Mouse (Mus musculus): Measurements from ENCODE around the gene Arap2. TPM values are rescaled to one million over a fixed set of nuclear protein-coding genes. Genes with fewer than 3 reads are reported as not detected.

Arap2 gene
- polyA plus RNA-seq, 1 experiment from 2014 or later = 5.3 TPM

- 69% methylated on average over 11 of the region's 11 CpGs for WGBS
- no peaks in the 10 kb centered on the region for H3K4me1 ChIP-seq (ENCODE audit: control insufficient read depth, insufficient read depth, low read length)
- no peak overlapping the region for H3K4me2 ChIP-seq (ENCODE audit: low read depth, low read length)
- no peak overlapping the region for H3K4me3 ChIP-seq (ENCODE audit: low read length)
- no peak overlapping the region for H3K9ac ChIP-seq (ENCODE audit: low read depth, low read length)
- ATAC-seq = peak; percentile 52; the same call in 1 of the 2 replicates
- H3K27me3 ChIP-seq (replicated peaks; ENCODE audit: control insufficient read depth, insufficient read depth, low read length) = no peaks in the 10 kb centered on the region
- H3K36me3 ChIP-seq (ENCODE audit: control insufficient read depth, insufficient read depth, low read length) = no peaks in the 10 kb centered on the region
- H3K9me3 ChIP-seq (ENCODE audit: control insufficient read depth, low read length) = no peaks in the 10 kb centered on the region
- H3K27ac ChIP-seq (ENCODE audit: low read length) = no peak overlapping the region
Observed at GRCm38 (mm10) chr5:62771775-62772599, 6.0 kb upstream of the Arap2 start.

- WGBS = 16% methylated on average over 5 of the region's 5 CpGs
- no peaks in the 10 kb centered on the region for H3K27me3 ChIP-seq (replicated peaks; ENCODE audit: control insufficient read depth, insufficient read depth, low read length)
- H3K9me3 ChIP-seq (ENCODE audit: control insufficient read depth, low read length) = no peaks in the 10 kb centered on the region
- no peak overlapping the region for H3K27ac ChIP-seq (ENCODE audit: low read length)
- H3K4me1 ChIP-seq (ENCODE audit: control insufficient read depth, insufficient read depth, low read length) = peaks cover 8% of the 10 kb centered on the region
- H3K9ac ChIP-seq (ENCODE audit: low read depth, low read length) = peak overlapping the region; percentile 78
- H3K36me3 ChIP-seq (ENCODE audit: control insufficient read depth, insufficient read depth, low read length) = no peaks in the 10 kb centered on the region
- peak overlapping the region; percentile 88 for H3K4me2 ChIP-seq (ENCODE audit: low read depth, low read length)
- peak; percentile 46 for ATAC-seq
- peak overlapping the region; percentile 64 for H3K4me3 ChIP-seq (ENCODE audit: low read length)
Observed at GRCm38 (mm10) chr5:62765459-62765783, 538 bp downstream of the Arap2 start.

- Histone ChIP-seq H3K4me1 (ENCODE audit: control insufficient read depth, insufficient read depth, low read length) (peaks cover 8% of the 10 kb centered on the region), H3K9ac (ENCODE audit: low read depth, low read length) (no peak overlapping the region), H3K36me3 (ENCODE audit: control insufficient read depth, insufficient read depth, low read length) (no peaks in the 10 kb centered on the region), H3K4me3 (ENCODE audit: low read length) (no peak overlapping the region), H3K9me3 (ENCODE audit: control insufficient read depth, low read length) (no peaks in the 10 kb centered on the region), H3K27me3 (replicated peaks; ENCODE audit: control insufficient read depth, insufficient read depth, low read length) (no peaks in the 10 kb centered on the region), H3K4me2 (ENCODE audit: low read depth, low read length) (no peak overlapping the region), H3K27ac (ENCODE audit: low read length) (no peak overlapping the region)
- WGBS = 65% methylated on average over 5 of the region's 5 CpGs
- no peak for ATAC-seq
Observed at GRCm38 (mm10) chr5:62764161-62764560, 1.8 kb downstream of the Arap2 start.

- peak; percentile 47 for ATAC-seq
- no peaks in the 10 kb centered on the region for H3K9me3 ChIP-seq (ENCODE audit: control insufficient read depth, low read length)
- peak overlapping the region; percentile 10 for H3K27ac ChIP-seq (ENCODE audit: low read length)
- 74% methylated on average over 1 of the region's 1 CpGs for WGBS
- no peak overlapping the region for H3K4me2 ChIP-seq (ENCODE audit: low read depth, low read length)
- H3K4me3 ChIP-seq (ENCODE audit: low read length) = no peak overlapping the region
- no peak overlapping the region for H3K9ac ChIP-seq (ENCODE audit: low read depth, low read length)
- peaks cover 8% of the 10 kb centered on the region for H3K4me1 ChIP-seq (ENCODE audit: control insufficient read depth, insufficient read depth, low read length)
- H3K27me3 ChIP-seq (replicated peaks; ENCODE audit: control insufficient read depth, insufficient read depth, low read length) = no peaks in the 10 kb centered on the region
- no peaks in the 10 kb centered on the region for H3K36me3 ChIP-seq (ENCODE audit: control insufficient read depth, insufficient read depth, low read length)
Observed at GRCm38 (mm10) chr5:62763046-62763445, 2.9 kb downstream of the Arap2 start.

- H3K36me3 ChIP-seq (ENCODE audit: control insufficient read depth, insufficient read depth, low read length) = no peaks in the 10 kb centered on the region
- H3K4me2 ChIP-seq (ENCODE audit: low read depth, low read length) = no peak overlapping the region
- no peak overlapping the region for H3K9ac ChIP-seq (ENCODE audit: low read depth, low read length)
- H3K4me1 ChIP-seq (ENCODE audit: control insufficient read depth, insufficient read depth, low read length) = peaks cover 8% of the 10 kb centered on the region
- H3K27me3 ChIP-seq (replicated peaks; ENCODE audit: control insufficient read depth, insufficient read depth, low read length) = no peaks in the 10 kb centered on the region
- WGBS = 23% methylated on average over 4 of the region's 4 CpGs
- no peak overlapping the region for H3K4me3 ChIP-seq (ENCODE audit: low read length)
- no peaks in the 10 kb centered on the region for H3K9me3 ChIP-seq (ENCODE audit: control insufficient read depth, low read length)
- ATAC-seq = no peak
- peak overlapping the region; percentile 10 for H3K27ac ChIP-seq (ENCODE audit: low read length)
Observed at GRCm38 (mm10) chr5:62762298-62762960, 3.5 kb downstream of the Arap2 start.

- no peak for ATAC-seq
- WGBS = 60% methylated on average over 5 of the region's 5 CpGs
- peaks cover 8% of the 10 kb centered on the region for H3K4me1 ChIP-seq (ENCODE audit: control insufficient read depth, insufficient read depth, low read length)
Observed at GRCm38 (mm10) chr5:62760791-62761504, 5.0 kb downstream of the Arap2 start.

GRCm38 (mm10) chr5:62755808-62756527 lies 10.0 kb downstream of the Arap2 start:
- no peaks in the 10 kb centered on the region for H3K9me3 ChIP-seq (ENCODE audit: control insufficient read depth, low read length)
- peaks cover 2% of the 10 kb centered on the region; the same call in 1 of the 2 replicates for H3K4me1 ChIP-seq (ENCODE audit: control insufficient read depth, insufficient read depth, low read length)
- no peaks in the 10 kb centered on the region for H3K36me3 ChIP-seq (ENCODE audit: control insufficient read depth, insufficient read depth, low read length)
- ATAC-seq = no peak
- H3K27me3 ChIP-seq (replicated peaks; ENCODE audit: control insufficient read depth, insufficient read depth, low read length) = no peaks in the 10 kb centered on the region
- H3K4me2 ChIP-seq (ENCODE audit: low read depth, low read length) = no peak overlapping the region
- H3K4me3 ChIP-seq (ENCODE audit: low read length) = no peak overlapping the region
- 86% methylated on average over 3 of the region's 3 CpGs for WGBS
- no peak overlapping the region for H3K9ac ChIP-seq (ENCODE audit: low read depth, low read length)
- no peak overlapping the region for H3K27ac ChIP-seq (ENCODE audit: low read length)

More at GRCm38 (mm10) chr5:62760791-62761504, 5.0 kb downstream of the Arap2 start:
- Histone ChIP-seq H3K9me3 (ENCODE audit: control insufficient read depth, low read length) (no peaks in the 10 kb centered on the region), H3K27me3 (replicated peaks; ENCODE audit: control insufficient read depth, insufficient read depth, low read length) (no peaks in the 10 kb centered on the region), H3K9ac (ENCODE audit: low read depth, low read length) (no peak overlapping the region), H3K36me3 (ENCODE audit: control insufficient read depth, insufficient read depth, low read length) (no peaks in the 10 kb centered on the region), H3K4me2 (ENCODE audit: low read depth, low read length) (no peak overlapping the region), H3K4me3 (ENCODE audit: low read length) (no peak overlapping the region), H3K27ac (ENCODE audit: low read length) (no peak overlapping the region)

- ATAC-seq = no peak
- no peak overlapping the region for H3K4me3 ChIP-seq (ENCODE audit: low read length)
- H3K9me3 ChIP-seq (ENCODE audit: control insufficient read depth, low read length) = no peaks in the 10 kb centered on the region
- H3K9ac ChIP-seq (ENCODE audit: low read depth, low read length) = no peak overlapping the region
- 68% methylated on average over 3 of the region's 3 CpGs for WGBS
- no peak overlapping the region for H3K4me2 ChIP-seq (ENCODE audit: low read depth, low read length)
- H3K4me1 ChIP-seq (ENCODE audit: control insufficient read depth, insufficient read depth, low read length) = no peaks in the 10 kb centered on the region
- H3K36me3 ChIP-seq (ENCODE audit: control insufficient read depth, insufficient read depth, low read length) = no peaks in the 10 kb centered on the region
- no peaks in the 10 kb centered on the region for H3K27me3 ChIP-seq (replicated peaks; ENCODE audit: control insufficient read depth, insufficient read depth, low read length)
- no peak overlapping the region for H3K27ac ChIP-seq (ENCODE audit: low read length)
Observed at GRCm38 (mm10) chr5:62752934-62753333, 13.0 kb downstream of the Arap2 start.

- Histone ChIP-seq H3K36me3 (ENCODE audit: control insufficient read depth, insufficient read depth, low read length) (no peaks in the 10 kb centered on the region), H3K27ac (ENCODE audit: low read length) (no peak overlapping the region), H3K9me3 (ENCODE audit: control insufficient read depth, low read length) (no peaks in the 10 kb centered on the region), H3K4me2 (ENCODE audit: low read depth, low read length) (no peak overlapping the region), H3K9ac (ENCODE audit: low read depth, low read length) (no peak overlapping the region), H3K4me1 (ENCODE audit: control insufficient read depth, insufficient read depth, low read length) (no peaks in the 10 kb centered on the region), H3K27me3 (replicated peaks; ENCODE audit: control insufficient read depth, insufficient read depth, low read length) (no peaks in the 10 kb centered on the region), H3K4me3 (ENCODE audit: low read length) (no peak overlapping the region)
- WGBS = 42% methylated on average over 2 of the region's 2 CpGs
- no peak for ATAC-seq
Observed at GRCm38 (mm10) chr5:62751692-62752091, 14.3 kb downstream of the Arap2 start.
